Mouse (Mus musculus): ENCODE data around the gene Ifnar1.

DNA sequence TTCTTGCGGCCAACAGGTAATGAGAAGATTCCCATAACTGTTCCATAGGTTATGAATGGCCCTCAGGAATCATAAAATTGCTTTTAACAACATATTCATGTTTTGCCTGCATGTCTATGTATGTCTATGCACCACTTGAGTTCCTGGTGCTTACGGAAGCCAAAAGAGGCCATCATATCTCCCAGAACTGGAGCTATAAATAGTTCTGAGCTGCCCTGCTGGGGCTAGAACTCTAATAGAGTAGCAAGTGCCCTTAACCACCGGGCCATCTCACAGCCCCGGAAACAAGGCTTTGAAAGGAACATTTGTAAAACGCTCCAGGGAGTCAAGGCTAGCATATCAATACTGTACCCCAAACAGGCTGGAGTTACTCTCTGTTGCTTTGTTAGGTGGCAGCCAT lies 63.5 kb downstream of the Ifnar1 start:
- TF ChIP-seq POLR2A (IDR thresholded peaks at IDR 0.05; ENCODE audit: insufficient read depth, low read length) (no peak), CTCF (IDR thresholded peaks at IDR 0.05; ENCODE audit: low read depth, low read length) (no peak)
